Mouse (Mus musculus): ENCODE results near the gene Grip1.

Grip1 gene

GRCm38 (mm10) chr10:119742722-119743121 lies 289.1 kb downstream of the Grip1 start:
- in situ Hi-C loops (cut with MboI, MseI): no loop called here

GRCm38 (mm10) chr10:119752361-119752798 lies 298.8 kb downstream of the Grip1 start:
- in situ Hi-C loops (cut with MboI, MseI): no loop called here

- in situ Hi-C loops (cut with MboI, MseI): no loop called here
These were observed 302.6 kb downstream of the Grip1 start for GRCm38 (mm10) chr10:119756271-119756670.

GRCm38 (mm10) chr10:119757219-119757618 lies 303.6 kb downstream of the Grip1 start:
- in situ Hi-C loops (cut with MboI, MseI): no loop called here

- in situ Hi-C loops (cut with MboI, MseI): no loop called here
These were observed 308.1 kb downstream of the Grip1 start for GRCm38 (mm10) chr10:119761451-119762367.

GRCm38 (mm10) chr10:119778871-119779270 lies 325.2 kb downstream of the Grip1 start:
- in situ Hi-C loops (cut with MboI, MseI): no loop called here

GRCm38 (mm10) chr10:119779657-119780056 lies 326.0 kb downstream of the Grip1 start:
- in situ Hi-C loops (cut with MboI, MseI): no loop called here

- in situ Hi-C loops (cut with MboI, MseI): no loop called here
These were observed 336.9 kb downstream of the Grip1 start for GRCm38 (mm10) chr10:119790507-119790906.

- in situ Hi-C loops (cut with MboI, MseI): loop anchor here (10.0 to 25.0 kb wide), 2 partner anchors 322 to 1310 kb away; no protein-coding TSS in a partner anchor
These were observed 348.8 kb downstream of the Grip1 start for GRCm38 (mm10) chr10:119802421-119802820.

GRCm38 (mm10) chr10:119803633-119804422 lies 350.2 kb downstream of the Grip1 start:
- in situ Hi-C loops (cut with MboI, MseI): loop anchor here (10.0 to 25.0 kb wide), 2 partner anchors 321 to 1308 kb away; no protein-coding TSS in a partner anchor

GRCm38 (mm10) chr10:119804423-119804814 lies 350.8 kb downstream of the Grip1 start:
- in situ Hi-C loops (cut with MboI, MseI): loop anchor here (10.0 to 25.0 kb wide), 2 partner anchors 320 to 1308 kb away; no protein-coding TSS in a partner anchor

- in situ Hi-C loops (cut with MboI, MseI): loop anchor here (10.0 to 25.0 kb wide), 2 partner anchors 320 to 1307 kb away; no protein-coding TSS in a partner anchor
These were observed 351.5 kb downstream of the Grip1 start for GRCm38 (mm10) chr10:119805082-119805481.

GRCm38 (mm10) chr10:119806151-119806550 lies 352.5 kb downstream of the Grip1 start:
- in situ Hi-C loops (cut with MboI, MseI): loop anchor here (10.0 to 25.0 kb wide), 2 partner anchors 319 to 1306 kb away; no protein-coding TSS in a partner anchor

- in situ Hi-C loops (cut with MboI, MseI): loop anchor here (10.0 to 25.0 kb wide), 2 partner anchors 316 to 1304 kb away; no protein-coding TSS in a partner anchor
These were observed 354.8 kb downstream of the Grip1 start for GRCm38 (mm10) chr10:119808384-119808783.

GRCm38 (mm10) chr10:119814087-119814486 lies 360.5 kb downstream of the Grip1 start:
- in situ Hi-C loops (cut with MboI, MseI): loop anchor here (25.0 kb wide), 1 partner anchor 1298 kb away; no protein-coding TSS in a partner anchor

- in situ Hi-C loops (cut with MboI, MseI): loop anchor here (25.0 kb wide), 1 partner anchor 1296 kb away; no protein-coding TSS in a partner anchor
These were observed 362.4 kb downstream of the Grip1 start for GRCm38 (mm10) chr10:119816001-119816400.

- in situ Hi-C loops (cut with MboI, MseI): loop anchor here (25.0 kb wide), 1 partner anchor 1294 kb away; no protein-coding TSS in a partner anchor
These were observed 364.8 kb downstream of the Grip1 start for GRCm38 (mm10) chr10:119818381-119818780.

- in situ Hi-C loops (cut with MboI, MseI): loop anchor here (25.0 kb wide), 1 partner anchor 1293 kb away; no protein-coding TSS in a partner anchor
These were observed 365.6 kb downstream of the Grip1 start for GRCm38 (mm10) chr10:119819102-119819681.

- in situ Hi-C loops (cut with MboI, MseI): loop anchor here (25.0 kb wide), 1 partner anchor 1293 kb away; no protein-coding TSS in a partner anchor
These were observed 366.1 kb downstream of the Grip1 start for GRCm38 (mm10) chr10:119819740-119820139.

GRCm38 (mm10) chr10:119820428-119820827 lies 366.8 kb downstream of the Grip1 start:
- in situ Hi-C loops (cut with MboI, MseI): loop anchor here (25.0 kb wide), 1 partner anchor 1292 kb away; no protein-coding TSS in a partner anchor

- in situ Hi-C loops (cut with MboI, MseI): loop anchor here (25.0 kb wide), 1 partner anchor 1289 kb away; no protein-coding TSS in a partner anchor
These were observed 370.1 kb downstream of the Grip1 start for GRCm38 (mm10) chr10:119823691-119824090.
